Mouse (Mus musculus) bone marrow macrophage, adult 2 months (primary cell): ENCODE data around the gene Coq10a. TPM values are rescaled to one million over a fixed set of nuclear protein-coding genes. Genes with fewer than 3 reads are reported as not detected.
A peak's percentile ranks its signal among the peaks of the same experiment; 100 is the strongest.
"Not testable (repeated sequence)": the region's sequence is repeated elsewhere in the genome, so short reads cannot be mapped to it uniquely, and the experiment has no call there.

Source experiments
- H3K27ac ChIP-seq: 2 replicates; pipeline ENCODE4 v1.5.1; 2012; ENCODE audit warnings: low read depth, low read length; ENCODE audit not compliant: insufficient read depth
- H3K4me1 ChIP-seq: 2 replicates; pipeline ENCODE4 v1.6.1; 2012; ENCODE audit warnings: low read length; ENCODE audit not compliant: control insufficient read depth, insufficient read depth
- H3K4me3 ChIP-seq: 2 replicates; pipeline ENCODE4 v1.5.1; 2012; ENCODE audit warnings: mild to moderate bottlenecking, low read length, moderate library complexity; ENCODE audit not compliant: insufficient read depth
- CTCF ChIP-seq: IDR thresholded peaks from 2 replicates; pipeline ENCODE4 v1.5.1; 2012; ENCODE audit warnings: low read depth, mild to moderate bottlenecking, low read length, moderate library complexity
- POLR2A ChIP-seq: IDR thresholded peaks from 2 replicates; pipeline ENCODE4 v1.6.1; 2012; ENCODE audit warnings: mild to moderate bottlenecking, low read depth, low read length, borderline replicate concordance
- polyA plus RNA-seq: library from polyadenylated mRNA; stranded (reverse); fragments of >200 nt; gene quantifications from 2 replicates; pipeline ENCODE4 v1.2.4, GENCODE M21; 2012; ENCODE audit not compliant: missing spikeins, insufficient read depth, insufficient read length

The Coq10a gene
- polyA plus RNA-seq, 1 experiment: 40.6 TPM

DNA sequence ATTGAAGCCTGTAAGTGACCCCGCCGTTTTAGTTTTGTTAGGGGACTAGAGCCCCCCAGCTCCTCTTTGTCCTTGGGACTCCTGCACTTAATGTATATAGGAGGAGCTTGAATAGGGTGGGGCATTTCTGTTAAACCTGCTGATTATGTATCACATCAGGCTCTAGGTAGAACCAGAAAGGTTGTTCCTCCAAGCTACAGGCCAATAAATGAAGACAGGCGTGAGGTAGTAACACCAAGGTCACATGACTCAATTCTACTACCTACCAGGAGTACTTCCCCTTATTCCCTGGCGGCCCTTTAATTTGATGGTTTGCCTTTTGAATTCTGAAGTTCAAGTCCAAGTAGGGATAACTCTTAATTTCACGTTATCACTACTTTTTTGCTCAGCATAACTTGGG lies 30.4 kb downstream of the Coq10a start:
- Histone ChIP-seq H3K4me3 (peak overlapping the region; percentile 91), H3K27ac (peak overlapping the region; percentile 82), H3K4me1 (peaks cover 23% of the 10 kb centered on the region)
- no peak for TF ChIP-seq CTCF
- TF ChIP-seq POLR2A: no peak

DNA sequence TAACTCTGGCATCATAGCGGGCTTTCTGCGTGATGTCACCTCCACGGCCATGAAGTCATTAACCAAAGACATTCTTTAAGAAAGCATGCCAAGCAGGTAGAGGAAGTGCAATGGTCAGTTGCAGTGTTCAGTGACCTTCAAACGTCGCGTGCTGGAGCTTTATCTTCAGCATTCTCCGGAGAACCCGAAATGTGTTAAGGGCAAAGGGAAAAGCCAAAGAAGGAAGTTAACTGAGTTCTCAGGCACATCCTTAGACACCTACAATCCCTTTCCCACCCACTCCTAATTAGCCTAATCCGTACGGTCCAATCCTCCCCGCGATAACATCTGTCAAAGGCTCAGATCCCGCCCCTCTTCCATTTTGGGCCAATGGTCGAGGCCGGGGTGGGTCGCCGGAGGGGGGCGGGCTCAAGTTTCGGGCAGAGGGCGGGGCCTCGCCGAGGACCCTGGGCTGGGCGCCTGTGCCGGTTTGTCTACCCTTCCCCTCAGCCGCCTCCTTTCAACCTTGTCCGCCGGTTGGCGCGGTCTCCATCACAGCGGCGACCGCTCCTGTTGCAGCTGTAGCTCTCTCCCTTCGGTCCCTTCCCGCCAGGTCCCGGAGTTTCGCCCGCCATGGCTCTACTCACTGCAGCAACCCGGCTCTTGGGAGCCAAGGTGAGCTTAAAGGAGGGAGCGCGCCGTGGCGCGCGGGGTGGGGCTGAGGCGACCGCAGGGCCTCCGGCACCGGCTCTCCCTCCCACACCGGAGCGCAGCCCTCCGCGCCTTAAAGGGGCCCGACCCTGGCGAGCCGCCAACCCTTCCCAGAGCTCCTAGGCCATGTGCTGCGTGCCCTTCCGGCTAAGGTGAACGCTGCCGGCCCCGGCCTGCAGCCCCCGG lies 31.3 kb downstream of the Coq10a start, which contains the start of gene Cs:
Cs (plus strand) TSS at position 429 of the 876 bp plus-strand sequence.
- TF ChIP-seq CTCF (no peak), POLR2A (no peak)
- Histone ChIP-seq H3K27ac (peak within 1 kb of the TSS; percentile 82), H3K4me1 (peaks cover 17% of the 10 kb centered on the region), H3K4me3 (peak within 1 kb of the TSS; percentile 91)

DNA sequence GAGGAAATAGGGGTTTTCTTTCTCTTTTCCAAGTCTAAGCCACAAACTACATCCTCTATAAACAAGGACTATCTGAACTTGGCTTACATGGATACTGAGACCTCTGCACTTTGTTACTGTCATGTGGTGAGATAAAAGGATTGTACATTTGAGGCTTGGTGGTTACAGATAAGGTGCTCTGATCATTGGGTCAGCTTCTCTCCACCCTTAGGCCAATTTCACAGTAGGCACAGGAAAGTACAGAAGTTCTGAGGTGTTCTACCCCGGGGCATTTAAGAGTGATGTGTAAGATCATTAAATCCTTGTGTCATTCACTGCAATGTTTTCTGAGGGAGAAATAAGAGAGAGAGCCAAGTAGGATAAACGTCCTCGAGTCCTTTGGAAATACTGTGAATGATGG lies 32.2 kb downstream of the Coq10a start:
- H3K4me1 ChIP-seq: peaks cover 17% of the 10 kb centered on the region
- H3K27ac ChIP-seq: peak overlapping the region; percentile 69
- H3K4me3 ChIP-seq: peak overlapping the region; percentile 60; the same call in 1 of the 2 replicates
- TF ChIP-seq CTCF (no peak), POLR2A (no peak)

DNA sequence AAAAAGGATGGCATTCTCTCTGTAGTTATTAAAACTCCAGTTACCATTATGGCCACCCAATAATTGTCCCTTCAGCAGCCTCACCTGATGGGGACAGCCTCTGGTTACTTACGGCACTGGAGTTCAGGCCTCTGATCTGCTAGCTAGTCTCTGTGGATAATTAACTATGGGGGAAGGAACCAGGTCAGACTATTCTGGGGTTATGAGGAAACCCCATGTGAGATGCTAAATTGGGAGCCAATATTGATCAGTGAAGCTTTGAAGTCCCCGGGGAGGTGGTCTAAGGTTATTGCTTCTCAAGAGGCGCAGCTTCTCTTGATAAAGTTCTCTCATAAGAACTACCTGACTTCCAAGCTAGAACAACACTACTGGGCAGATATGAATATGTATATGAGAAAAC lies 32.6 kb downstream of the Coq10a start:
- no peak overlapping the region for H3K4me3 ChIP-seq
- no peak for TF ChIP-seq POLR2A
- TF ChIP-seq CTCF: no peak
- H3K4me1 ChIP-seq: peaks cover 13% of the 10 kb centered on the region
- H3K27ac ChIP-seq: no peak overlapping the region

DNA sequence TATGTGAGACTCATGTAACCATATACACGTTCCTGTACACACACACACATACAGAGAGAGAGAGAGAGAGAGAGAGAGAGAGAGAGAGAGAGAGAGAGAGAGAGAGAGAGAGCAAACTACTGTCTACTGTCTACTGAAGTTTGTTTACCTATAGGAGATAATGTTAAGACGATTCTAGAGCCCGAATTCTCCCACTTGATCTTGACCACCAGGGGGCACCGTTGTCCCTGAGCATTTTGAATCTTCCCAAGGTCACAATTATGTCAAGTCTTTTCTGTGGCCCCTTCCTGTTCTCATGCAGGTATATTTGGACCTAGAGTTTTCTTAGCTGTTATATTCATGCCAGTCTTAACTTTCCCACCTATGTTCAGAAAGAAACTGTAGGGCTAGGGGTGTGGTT lies 33.2 kb downstream of the Coq10a start:
- TF ChIP-seq POLR2A (no peak), CTCF (no peak)
- H3K4me3 ChIP-seq: no peak overlapping the region
- H3K4me1 ChIP-seq: peaks cover 9% of the 10 kb centered on the region
- H3K27ac ChIP-seq: no peak overlapping the region

DNA sequence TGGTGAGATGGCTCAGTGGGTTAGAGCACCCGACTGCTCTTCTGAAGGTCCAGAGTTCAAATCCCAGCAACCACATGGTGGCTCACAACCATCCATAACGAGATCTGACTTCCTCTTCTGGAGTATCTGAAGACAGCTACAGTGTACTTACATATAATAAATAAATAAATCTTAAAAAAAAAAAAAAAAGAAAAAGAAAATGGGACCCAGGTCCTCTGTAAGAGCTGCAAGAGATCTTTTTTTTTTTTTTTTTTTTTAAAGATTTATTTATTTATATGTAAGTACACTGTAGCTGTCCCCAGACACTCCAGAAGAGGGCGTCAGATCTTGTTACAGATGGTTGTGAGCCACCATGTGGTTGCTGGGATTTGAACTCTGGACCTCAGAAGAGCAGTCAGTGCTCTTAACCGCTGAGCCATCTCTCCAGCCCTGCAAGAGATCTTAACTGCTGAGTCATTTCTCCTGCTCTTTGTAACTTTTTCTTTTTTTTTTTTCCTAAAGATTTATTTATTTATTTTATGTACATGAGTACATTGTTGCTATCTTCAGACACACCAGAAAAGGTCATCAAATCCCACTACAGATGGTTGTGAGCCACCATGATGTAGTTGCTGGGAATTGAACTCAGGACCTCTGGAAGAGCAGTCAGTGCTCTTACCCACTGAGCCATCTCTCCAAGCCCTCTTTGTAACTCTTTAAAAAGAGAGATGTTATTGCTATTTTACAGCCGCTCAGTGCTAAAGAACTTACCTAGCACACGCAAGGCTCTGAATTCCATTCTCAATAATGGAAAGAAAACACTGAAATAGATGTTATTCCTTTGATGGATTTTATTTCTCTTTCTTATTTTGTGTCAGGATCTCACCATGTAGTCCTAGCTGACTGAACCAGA lies 36.2 kb downstream of the Coq10a start:
- not testable (repeated sequence) for H3K4me3 ChIP-seq, H3K27ac ChIP-seq, H3K4me1 ChIP-seq

DNA sequence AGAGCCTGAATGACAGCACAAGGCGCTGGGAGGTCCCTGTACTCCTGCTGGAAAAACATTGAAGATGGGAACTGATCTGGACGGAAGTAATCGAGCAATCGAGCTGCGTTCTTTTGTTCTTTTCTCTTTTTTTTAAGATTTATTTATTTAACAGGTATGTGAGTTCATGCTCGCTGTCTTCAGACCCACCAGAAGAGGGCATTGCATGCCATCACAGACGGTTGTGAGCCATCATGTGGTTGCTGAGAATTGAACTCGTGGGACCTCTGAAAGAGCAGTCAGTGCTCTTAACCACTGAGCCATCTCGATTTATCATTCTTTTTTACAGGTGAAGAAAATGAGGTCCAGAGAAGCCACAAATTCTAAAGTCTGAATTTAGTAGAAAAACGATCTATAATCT lies 41.2 kb downstream of the Coq10a start:
- Histone ChIP-seq H3K4me3 (no peak overlapping the region), H3K27ac (no peak overlapping the region), H3K4me1 (peaks cover 3% of the 10 kb centered on the region)
- TF ChIP-seq POLR2A (no peak), CTCF (peak; percentile 15; the same call in 1 of the 2 replicates)

DNA sequence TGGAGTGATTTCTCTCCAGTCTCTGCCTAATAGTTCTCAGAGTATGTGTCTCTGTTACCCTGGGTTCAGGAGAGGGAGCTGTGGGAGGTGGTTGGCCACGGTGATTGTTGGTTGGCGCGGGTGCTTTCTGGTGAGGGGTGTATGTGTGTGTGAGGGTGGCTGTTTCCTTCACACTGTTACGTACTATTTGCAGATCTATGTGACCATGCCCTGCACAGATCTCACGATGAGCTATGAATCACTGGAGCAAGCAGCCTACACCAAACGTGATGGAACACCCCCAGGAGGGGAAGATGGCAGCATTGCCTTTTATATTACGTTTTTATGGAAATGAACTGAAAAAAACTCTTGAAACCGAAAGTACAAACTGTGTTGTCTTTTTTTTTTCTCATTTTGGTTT lies 42.0 kb downstream of the Coq10a start:
- Histone ChIP-seq H3K27ac (no peak overlapping the region), H3K4me3 (no peak overlapping the region), H3K4me1 (peaks cover 3% of the 10 kb centered on the region)
- no peak for TF ChIP-seq POLR2A

DNA sequence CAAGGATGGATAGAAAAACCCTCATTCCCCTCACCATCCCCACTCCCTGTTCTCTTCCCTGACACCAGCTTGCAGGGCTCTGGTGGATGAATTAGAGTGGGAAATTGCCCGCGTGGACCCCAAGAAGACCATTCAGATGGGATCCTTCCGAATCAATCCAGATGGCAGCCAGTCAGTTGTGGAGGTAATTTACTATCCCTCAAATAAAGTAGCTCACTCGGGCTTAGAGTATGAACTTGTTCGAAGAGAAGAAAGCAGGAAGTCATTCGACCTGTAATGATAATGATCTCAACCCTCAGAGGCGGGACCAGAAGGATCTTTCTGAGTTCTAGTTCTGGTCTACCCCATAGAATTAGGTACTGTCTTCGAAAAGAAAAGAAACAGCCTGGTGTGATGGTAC lies 45.3 kb downstream of the Coq10a start:
- Histone ChIP-seq H3K27ac (0 out of 2 replicates have a peak overlapping the region, but pooled peaks have one; percentile 2), H3K4me3 (peak overlapping the region; percentile 98), H3K4me1 (peaks cover 7% of the 10 kb centered on the region)
- TF ChIP-seq CTCF: no peak
- no peak for TF ChIP-seq POLR2A
